Mouse (Mus musculus) spleen, adult 2 months (tissue): ENCODE results near the gene Micu1.

Experiments
- CTCF ChIP-seq: fragments of 200-500 bp; IDR thresholded peaks from 2 replicates; pipeline ENCODE4 v1.5.1; 2011; ENCODE audit warnings: mild to moderate bottlenecking, inconsistent platforms; ENCODE audit not compliant: insufficient read depth, insufficient read length, insufficient replicate concordance; ENCODE audit errors: extremely low read depth
- POLR2A ChIP-seq: fragments of 200-500 bp; IDR thresholded peaks from 2 replicates; pipeline ENCODE4 v1.6.1; 2011; ENCODE audit warnings: low read depth, low read length, inconsistent platforms

GRCm38 (mm10) chr10:59790291-59790929 is 88.1 kb downstream of the Micu1 start:
- TF ChIP-seq CTCF (no peak), POLR2A (no peak)
